Mouse (Mus musculus) liver, embryonic 15.5 days (tissue): ENCODE results near the gene Hprt. TPM values are rescaled to one million over a fixed set of nuclear protein-coding genes. Genes with fewer than 3 reads are reported as not detected.

Experiments
- ATAC-seq: fragments of 200-750 bp; cut with Nextera tagmentation; 2 replicates; pipeline ENCODE4 v1.8.0; 2017; ENCODE audit warnings: moderate number of reproducible peaks, mild to moderate bottlenecking, moderate library complexity; ENCODE audit not compliant: insufficient read depth
- H3K27ac ChIP-seq: fragments of 300-500 bp; sonication (generic); replicated peaks from 2 replicates; pipeline ENCODE4 v1.5.1; 2015; ENCODE audit warnings: mild to moderate bottlenecking, inconsistent platforms
- H3K27me3 ChIP-seq: fragments of 300-500 bp; sonication (generic); 2 replicates; pipeline ENCODE4 v1.6.1; 2015; ENCODE audit warnings: mild to moderate bottlenecking, inconsistent platforms
- H3K36me3 ChIP-seq: fragments of 300-500 bp; sonication (generic); replicated peaks from 2 replicates; pipeline ENCODE4 v1.6.1; 2015; ENCODE audit warnings: moderate library complexity, mild to moderate bottlenecking, inconsistent platforms
- H3K4me1 ChIP-seq: fragments of 300-500 bp; sonication (generic); replicated peaks from 2 replicates; pipeline ENCODE4 v1.6.1; 2015; ENCODE audit warnings: inconsistent platforms
- H3K4me2 ChIP-seq: fragments of 300-500 bp; sonication (generic); 2 replicates; pipeline ENCODE4 v1.6.1; 2015; ENCODE audit warnings: moderate library complexity, mild to moderate bottlenecking, inconsistent platforms
- H3K4me3 ChIP-seq: fragments of 300-500 bp; sonication (generic); replicated peaks from 2 replicates; pipeline ENCODE4 v1.5.1; 2015; ENCODE audit warnings: mild to moderate bottlenecking, inconsistent platforms
- H3K9ac ChIP-seq: fragments of 300-500 bp; sonication (generic); 2 replicates; pipeline ENCODE4 v1.6.1; 2015; ENCODE audit warnings: moderate library complexity, mild to moderate bottlenecking, inconsistent platforms
- H3K9me3 ChIP-seq: fragments of 300-500 bp; sonication (generic); replicated peaks from 2 replicates; pipeline ENCODE4 v1.6.1; 2016; ENCODE audit warnings: inconsistent platforms
- WGBS: fragments of 180-500 bp; shearing (Covaris S2); methylation state at CpG from one replicate; pipeline ENCODE4 v1.1.7; 2015; ENCODE audit warnings: mixed read lengths; ENCODE audit not compliant: insufficient replicate concordance; 5-methylcytosine and 5-hydroxymethylcytosine counted together
- polyA plus RNA-seq: library from polyadenylated mRNA; unstranded; fragments of >200 nt; fragmentation: Nextera tagmentation; extraction: Ambion mirVana; gene quantifications from 2 replicates; pipeline ENCODE4 v1.2.1, GENCODE M21; 2015

Gene Hprt
- polyA plus RNA-seq, 1 experiment from 2014 or later: 181 TPM

- Histone ChIP-seq H3K4me2 (no peak overlapping the region), H3K4me1 (no peaks in the 10 kb centered on the region; the same call in 1 of the 2 replicates), H3K4me3 (no peak overlapping the region), H3K36me3 (no peaks in the 10 kb centered on the region), H3K27me3 (no peaks in the 10 kb centered on the region), H3K27ac (no peak overlapping the region), H3K9ac (no peak overlapping the region), H3K9me3 (no peaks in the 10 kb centered on the region)
- WGBS: 21% methylated on average over 10 of the region's 10 CpGs
- no peak for ATAC-seq
Observed at GRCm38 (mm10) chrX:53045187-53045903, 57.4 kb downstream of the Hprt start.

- no peak overlapping the region for H3K4me2 ChIP-seq
- H3K4me1 ChIP-seq: no peaks in the 10 kb centered on the region; the same call in 1 of the 2 replicates
- no peaks in the 10 kb centered on the region for H3K27me3 ChIP-seq
- no peak overlapping the region for H3K27ac ChIP-seq
- WGBS: 62% methylated on average over 4 of the region's 4 CpGs
- no peak overlapping the region for H3K9ac ChIP-seq
- H3K9me3 ChIP-seq: no peaks in the 10 kb centered on the region
- H3K4me3 ChIP-seq: no peak overlapping the region
- no peak for ATAC-seq
- no peaks in the 10 kb centered on the region for H3K36me3 ChIP-seq
Observed at GRCm38 (mm10) chrX:53046033-53046432, 58.1 kb downstream of the Hprt start.

GRCm38 (mm10) chrX:53046911-53047310 is 59.0 kb downstream of the Hprt start:
- Histone ChIP-seq H3K9me3 (no peaks in the 10 kb centered on the region), H3K4me3 (no peak overlapping the region), H3K9ac (no peak overlapping the region), H3K36me3 (no peaks in the 10 kb centered on the region), H3K4me1 (no peaks in the 10 kb centered on the region; the same call in 1 of the 2 replicates), H3K27ac (no peak overlapping the region), H3K4me2 (no peak overlapping the region), H3K27me3 (no peaks in the 10 kb centered on the region)
- 10% methylated on average over 2 of the region's 2 CpGs for WGBS
- no peak for ATAC-seq

- Histone ChIP-seq H3K4me2 (no peak overlapping the region), H3K36me3 (no peaks in the 10 kb centered on the region), H3K27ac (no peak overlapping the region), H3K4me1 (peaks cover 8% of the 10 kb centered on the region), H3K4me3 (no peak overlapping the region), H3K27me3 (no peaks in the 10 kb centered on the region), H3K9me3 (no peaks in the 10 kb centered on the region), H3K9ac (no peak overlapping the region)
- WGBS: 17% methylated on average over 4 of the region's 4 CpGs
- no peak for ATAC-seq
Observed at GRCm38 (mm10) chrX:53049196-53049595, 61.3 kb downstream of the Hprt start.

- no peak overlapping the region for H3K4me3 ChIP-seq
- H3K27ac ChIP-seq: no peak overlapping the region
- WGBS: 13% methylated on average over 8 of the region's 9 CpGs
- no peaks in the 10 kb centered on the region for H3K27me3 ChIP-seq
- H3K9me3 ChIP-seq: no peaks in the 10 kb centered on the region
- H3K36me3 ChIP-seq: no peaks in the 10 kb centered on the region
- H3K9ac ChIP-seq: no peak overlapping the region
- H3K4me2 ChIP-seq: peak overlapping the region; percentile 41
- H3K4me1 ChIP-seq: peaks cover 8% of the 10 kb centered on the region
- ATAC-seq: no peak
Observed at GRCm38 (mm10) chrX:53050353-53050752, 62.4 kb downstream of the Hprt start.

GRCm38 (mm10) chrX:53052652-53053500 is 64.9 kb downstream of the Hprt start:
- peaks cover 9% of the 10 kb centered on the region for H3K27me3 ChIP-seq
- H3K4me3 ChIP-seq: peak overlapping the region; percentile 20; the same call in 1 of the 2 replicates
- H3K9ac ChIP-seq: no peak overlapping the region
- no peaks in the 10 kb centered on the region for H3K9me3 ChIP-seq
- peaks cover 23% of the 10 kb centered on the region for H3K4me1 ChIP-seq
- WGBS: 11% methylated on average over 13 of the region's 13 CpGs
- peak overlapping the region; percentile 41; the same call in 1 of the 2 replicates for H3K4me2 ChIP-seq
- no peak overlapping the region for H3K27ac ChIP-seq
- no peak for ATAC-seq
- no peaks in the 10 kb centered on the region for H3K36me3 ChIP-seq

GRCm38 (mm10) chrX:53053885-53054284 is 65.9 kb downstream of the Hprt start:
- no peak for ATAC-seq
- Histone ChIP-seq H3K36me3 (no peaks in the 10 kb centered on the region), H3K27me3 (peaks cover 19% of the 10 kb centered on the region), H3K9me3 (no peaks in the 10 kb centered on the region), H3K4me1 (peaks cover 24% of the 10 kb centered on the region), H3K27ac (no peak overlapping the region), H3K9ac (no peak overlapping the region), H3K4me2 (no peak overlapping the region), H3K4me3 (no peak overlapping the region)
- 63% methylated on average over 5 of the region's 5 CpGs for WGBS

- Histone ChIP-seq H3K27me3 (peaks cover 36% of the 10 kb centered on the region), H3K9ac (0 out of 2 replicates have a peak overlapping the region, but pooled peaks have one; percentile 65), H3K27ac (0 out of 2 replicates have a peak overlapping the region, but pooled peaks have one; percentile 78)
Observed at GRCm38 (mm10) chrX:53055771-53056170, 67.8 kb downstream of the Hprt start.

GRCm38 (mm10) chrX:53056627-53057026 is 68.7 kb downstream of the Hprt start:
- 14% methylated on average over 33 of the region's 33 CpGs for WGBS
- no peaks in the 10 kb centered on the region for H3K36me3 ChIP-seq

More at GRCm38 (mm10) chrX:53055771-53056170, 67.8 kb downstream of the Hprt start:
- Histone ChIP-seq H3K9me3 (no peaks in the 10 kb centered on the region), H3K4me3 (peak overlapping the region; percentile 68), H3K4me2 (peak overlapping the region; percentile 88), H3K4me1 (peaks cover 24% of the 10 kb centered on the region), H3K36me3 (no peaks in the 10 kb centered on the region)
- ATAC-seq: no peak
- 13% methylated on average over 9 of the region's 9 CpGs for WGBS

GRCm38 (mm10) chrX:53057054-53057759 is 69.3 kb downstream of the Hprt start:
- peak; percentile 85 for ATAC-seq

More at GRCm38 (mm10) chrX:53056627-53057026, 68.7 kb downstream of the Hprt start:
- peak overlapping the region; percentile 68 for H3K4me3 ChIP-seq
- peak; percentile 60 for ATAC-seq
- H3K4me1 ChIP-seq: peaks cover 24% of the 10 kb centered on the region
- no peaks in the 10 kb centered on the region for H3K9me3 ChIP-seq
- peaks cover 44% of the 10 kb centered on the region for H3K27me3 ChIP-seq
- H3K9ac ChIP-seq: peak overlapping the region; percentile 65
- peak overlapping the region; percentile 78 for H3K27ac ChIP-seq
- H3K4me2 ChIP-seq: peak overlapping the region; percentile 88

More at GRCm38 (mm10) chrX:53057054-53057759, 69.3 kb downstream of the Hprt start:
- Histone ChIP-seq H3K4me2 (peak overlapping the region; percentile 88), H3K36me3 (no peaks in the 10 kb centered on the region), H3K9me3 (no peaks in the 10 kb centered on the region), H3K27ac (peak overlapping the region; percentile 78), H3K4me1 (peaks cover 23% of the 10 kb centered on the region), H3K9ac (peak overlapping the region; percentile 65), H3K4me3 (peak overlapping the region; percentile 68), H3K27me3 (peaks cover 44% of the 10 kb centered on the region)
- 10% methylated on average over 42 of the region's 42 CpGs for WGBS
